Mouse (Mus musculus) liver, postnatal 0 days (tissue): ENCODE measurements at regions not wholly inside any gene's neighbourhood (a gene's known extent, or its start where the extent isn't known, plus 50 kb on each side); places are given as distances from the start of the nearest gene placed in this dataset.

ENCODE experiments used
- CTCF ChIP-seq: sonication (generic); IDR thresholded peaks from 2 replicates; pipeline ENCODE4 v1.5.1; 2016; ENCODE audit warnings: antibody characterized with exemption, low read depth
- EP300 ChIP-seq: IDR thresholded peaks from 2 replicates; pipeline ENCODE4 v1.6.1; 2016; ENCODE audit warnings: antibody characterized with exemption, low read depth, mild to moderate bottlenecking

DNA sequence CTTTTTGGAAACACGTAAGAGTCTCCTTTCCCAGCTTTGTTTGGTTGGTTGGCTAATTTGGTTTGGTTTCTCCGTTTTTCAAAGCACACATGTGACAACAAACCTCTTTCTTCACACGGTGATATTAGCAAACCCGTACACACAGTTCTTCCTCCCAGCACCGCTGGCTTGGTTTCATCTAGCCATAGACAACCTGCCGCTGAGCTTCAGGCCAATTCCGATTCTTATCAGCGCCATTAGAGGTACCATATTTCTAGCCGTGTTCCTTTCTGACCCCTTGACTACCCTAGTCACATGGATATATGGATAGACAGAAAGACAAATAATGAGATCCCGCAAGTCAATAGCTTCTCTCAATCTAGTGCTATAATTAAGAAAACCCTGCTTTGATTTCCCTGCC lies 129.2 kb upstream of the Arid1b start:
- TF ChIP-seq CTCF (no peak), EP300 (no peak)
